Mouse (Mus musculus) liver, postnatal 0 days (tissue): ENCODE data around the gene Cfap43.

ENCODE experiments used
- CTCF ChIP-seq: sonication (generic); IDR thresholded peaks from 2 replicates; pipeline ENCODE4 v1.5.1; 2016; ENCODE audit warnings: antibody characterized with exemption, low read depth
- EP300 ChIP-seq: IDR thresholded peaks from 2 replicates; pipeline ENCODE4 v1.6.1; 2016; ENCODE audit warnings: antibody characterized with exemption, low read depth, mild to moderate bottlenecking

- TF ChIP-seq EP300: no peak
- TF ChIP-seq CTCF: no peak
Measured at GRCm38 (mm10) chr19:47731931-47732330, 187.2 kb downstream of the Cfap43 start.
